In genomic region chr8:13504894-13505674, GRCm38 (mm10) we compare ENCODE assay signal across 25 mouse cellular contexts. TPM values are rescaled to one million over a fixed set of nuclear protein-coding genes. Genes with fewer than 3 reads are reported as not detected.
DNase-seq lines count a peak whose midpoint lies in the region; ATAC-seq and TF ChIP-seq lines count a peak whose summit lies in the region.
"Had no signal": no experiment of that assay in that cellular context is flagged by ENCODE, and none has a peak within 500 bp of the region (broad histone marks: within the 10 kb centered on the region; RNA-seq: fewer than 3 reads in every experiment).

No protein-coding gene starts in this region.

- H3K27me3 ChIP-seq in lung, postnatal 0 days (replicated peaks; ENCODE audit: insufficient read depth, low read length): no peaks in the 10 kb centered on the region
- no peaks in the 10 kb centered on the region for H3K27me3 ChIP-seq in kidney, embryonic 15.5 days
- H3K27me3 ChIP-seq: liver, embryonic 12.5 days; lung, embryonic 15.5 days; midbrain, embryonic 12.5 days had no signal

- no peak; the same call in 1 of the 2 replicates for ATAC-seq in lung, postnatal 0 days
- no peak for ATAC-seq in kidney, embryonic 15.5 days (replicated peaks; ENCODE audit: low FRiP score)
- no peak for ATAC-seq in activated CD4-positive, CD25-positive, alpha-beta regulatory T cell, adult 4 months
- ATAC-seq: forebrain, embryonic 16.5 days; liver, embryonic 12.5 days had no signal

- no peaks in the 10 kb centered on the region for H3K9me3 ChIP-seq in lung, postnatal 0 days (ENCODE audit: low read length)
- no peaks in the 10 kb centered on the region for H3K9me3 ChIP-seq in kidney, embryonic 15.5 days (replicated peaks)
- H3K9me3 ChIP-seq: embryonic facial prominence, embryonic 15.5 days; limb, embryonic 10.5 days; liver, embryonic 12.5 days; lung, embryonic 15.5 days; midbrain, embryonic 12.5 days had no signal

- no peak for TF ChIP-seq EP300 in lung, postnatal 0 days (IDR thresholded peaks at IDR 0.05)

- TF ChIP-seq CTCF in lung, postnatal 0 days (IDR thresholded peaks at IDR 0.05): no peak

- no peak overlapping the region for H3K4me2 ChIP-seq in lung, postnatal 0 days (replicated peaks; ENCODE audit: low read depth, low read length)
- no peak overlapping the region for H3K4me2 ChIP-seq in kidney, embryonic 15.5 days
- H3K4me2 ChIP-seq: embryonic facial prominence, embryonic 15.5 days; heart, embryonic 11.5 days; liver, embryonic 12.5 days; lung, embryonic 15.5 days; midbrain, embryonic 12.5 days had no signal

- peak overlapping the region; percentile 12; the same call in 1 of the 2 replicates for H3K27ac ChIP-seq in lung, postnatal 0 days (ENCODE audit: low read length)
- H3K27ac ChIP-seq in kidney, embryonic 15.5 days: peak overlapping the region; percentile 23
- peak overlapping the region; percentile 99 for H3K27ac ChIP-seq in macrophage
- H3K27ac ChIP-seq: embryonic facial prominence, embryonic 15.5 days; limb, embryonic 10.5 days; liver, embryonic 12.5 days; lung, embryonic 15.5 days; midbrain, embryonic 12.5 days had no signal

- H3K4me3 ChIP-seq in lung, postnatal 0 days (ENCODE audit: low read depth, low read length): no peak overlapping the region
- H3K4me3 ChIP-seq in kidney, embryonic 15.5 days (replicated peaks): no peak overlapping the region
- no peak overlapping the region for H3K4me3 ChIP-seq in macrophage (ENCODE audit: inconsistent target)
- H3K4me3 ChIP-seq: embryonic facial prominence, embryonic 15.5 days; limb, embryonic 10.5 days; liver, embryonic 12.5 days; lung, embryonic 15.5 days; midbrain, embryonic 12.5 days had no signal

- no peaks in the 10 kb centered on the region for H3K36me3 ChIP-seq in lung, postnatal 0 days (ENCODE audit: insufficient read depth, low read length)
- H3K36me3 ChIP-seq in kidney, embryonic 15.5 days: no peaks in the 10 kb centered on the region
- H3K36me3 ChIP-seq in macrophage (ENCODE audit: inconsistent target): no peaks in the 10 kb centered on the region
- H3K36me3 ChIP-seq: embryonic facial prominence, embryonic 15.5 days; limb, embryonic 10.5 days; liver, embryonic 12.5 days; lung, embryonic 15.5 days; midbrain, embryonic 12.5 days had no signal

- no peak overlapping the region for H3K9ac ChIP-seq in lung, postnatal 0 days (replicated peaks; ENCODE audit: low read depth)
- no peak overlapping the region for H3K9ac ChIP-seq in kidney, embryonic 15.5 days
- H3K9ac ChIP-seq: embryonic facial prominence, embryonic 15.5 days; liver, embryonic 12.5 days; lung, embryonic 15.5 days; midbrain, embryonic 12.5 days had no signal

- peak; percentile 35 for DNase-seq in lung, postnatal 0 days (ENCODE audit: low spot score)
- no peak for DNase-seq in lung, postnatal 4 days
- DNase-seq in thymus, postnatal 36 days: no peak
- DNase-seq in urinary bladder, postnatal 14 days (ENCODE audit: low spot score): no peak
- DNase-seq: adrenal gland, adult 8-10 months; cerebellum, adult 11-12 months; cerebellum, postnatal 36 days had no signal

- peaks cover 3% of the 10 kb centered on the region; the same call in 1 of the 2 replicates for H3K4me1 ChIP-seq in lung, postnatal 0 days (ENCODE audit: insufficient read depth, low read depth, low read length)
- H3K4me1 ChIP-seq in kidney, embryonic 15.5 days: peaks cover 9% of the 10 kb centered on the region; the same call in 1 of the 2 replicates
- H3K4me1 ChIP-seq: limb, embryonic 10.5 days; liver, embryonic 12.5 days; midbrain, embryonic 12.5 days had no signal

- H3K79me2 ChIP-seq in macrophage (ENCODE audit: inconsistent target): no peaks in the 10 kb centered on the region

RNA-seq across cellular contexts. Expression of gene Gas6, which starts 10.8 kb away (rescaled TPM):
- polyA plus RNA-seq in lung, postnatal 0 days (2015; fragmentation: Nextera tagmentation; extraction: Ambion mirVana): 177 and 201 TPM in 2 replicates
- 52.2 and 55.3 TPM in 2 replicates for polyA plus RNA-seq in kidney, embryonic 15.5 days (2015; fragmentation: Nextera tagmentation; extraction: Ambion mirVana)
- total RNA-seq in macrophage (2018; cell fraction: chromatin; rRNA removed): 100 to 1,000 TPM in 15 of 26 experiments, 10 to 100 TPM in 11; 21.7 to 469 (median 121) TPM
- total RNA-seq in macrophage (2018; cell fraction: cytosol; rRNA removed): 100 to 1,000 TPM; 150 to 988 (median 446) TPM
- 100 to 1,000 TPM; 112 to 839 (median 227) TPM for total RNA-seq in macrophage (2018; cell fraction: nucleus; rRNA removed)
- polyA plus RNA-seq in macrophage (2018): 596 to 877 TPM (median 653 TPM) in 3 replicates
- not detected for polyA plus RNA-seq in activated CD4-positive, CD25-positive, alpha-beta regulatory T cell, adult 4 months (2017; shearing (Covaris generic))
- total RNA-seq: monocyte, adult 5-6 weeks had no signal

RNA-seq across cellular contexts. Expression of gene 1700029H14Rik, which starts 57.2 kb away (rescaled TPM):
- polyA plus RNA-seq in lung, postnatal 0 days (2015; fragmentation: Nextera tagmentation; extraction: Ambion mirVana): not detected in 2 replicates
- not detected in 2 replicates for polyA plus RNA-seq in kidney, embryonic 15.5 days (2015; fragmentation: Nextera tagmentation; extraction: Ambion mirVana)
- 1 to 10 TPM in 16 of 26 experiments, under 1 TPM in 2, not detected in 8; 0.58 to 6.6 (median 2.1) TPM for total RNA-seq in macrophage (2018; cell fraction: chromatin; rRNA removed)
- total RNA-seq in macrophage (2018; cell fraction: cytosol; rRNA removed): not detected
- 1 to 10 TPM in 9 of 26 experiments, under 1 TPM in 6, not detected in 11; 0.47 to 4.3 (median 1.1) TPM for total RNA-seq in macrophage (2018; cell fraction: nucleus; rRNA removed)
- polyA plus RNA-seq in macrophage (2018): not detected in 3 replicates
- not detected for polyA plus RNA-seq in activated CD4-positive, CD25-positive, alpha-beta regulatory T cell, adult 4 months (2017; shearing (Covaris generic))
- total RNA-seq: adrenal gland, adult 8-10 months; gastrocnemius, adult 18-20 months; heart, postnatal 10 days; left cerebral cortex, adult 8-10 months; megakaryocyte progenitor cell, adult 5-6 weeks had no signal
- polyA plus RNA-seq: embryonic facial prominence, embryonic 15.5 days; forebrain, embryonic 16.5 days; heart, embryonic 11.5 days; hindbrain, embryonic 11.5 days; limb, embryonic 10.5 days; liver, embryonic 12.5 days; lung, embryonic 15.5 days; midbrain, embryonic 12.5 days; neural tube, embryonic 11.5 days; thymus, postnatal 0 days had no signal

Comparison
In these comparisons a context has a peak if more than half of its experiments do, and no peak if none do; other contexts are left out.
1. H3K27ac ChIP-seq: peak in every context shown above with its lines; median percentile 99 in macrophage; 23 in kidney, embryonic 15.5 days; 12 in lung, postnatal 0 days.
2. RNA of gene Gas6, which starts 10.8 kb away (polyA plus RNA-seq): 596 to 877 TPM in macrophage, 177 to 201 TPM in lung, postnatal 0 days and 52.2 to 55.3 TPM in kidney, embryonic 15.5 days; not detected in activated CD4-positive, CD25-positive, alpha-beta regulatory T cell, adult 4 months; every median in the first group is over 10 times any median in the second.